Mouse (Mus musculus): Measurements from ENCODE around the gene Gbf1. TPM values are rescaled to one million over a fixed set of nuclear protein-coding genes. Genes with fewer than 3 reads are reported as not detected.

Gbf1 gene
- total and polyA plus RNA-seq, 3 experiments = 23.7 to 400 (median 54.1) TPM

DNA sequence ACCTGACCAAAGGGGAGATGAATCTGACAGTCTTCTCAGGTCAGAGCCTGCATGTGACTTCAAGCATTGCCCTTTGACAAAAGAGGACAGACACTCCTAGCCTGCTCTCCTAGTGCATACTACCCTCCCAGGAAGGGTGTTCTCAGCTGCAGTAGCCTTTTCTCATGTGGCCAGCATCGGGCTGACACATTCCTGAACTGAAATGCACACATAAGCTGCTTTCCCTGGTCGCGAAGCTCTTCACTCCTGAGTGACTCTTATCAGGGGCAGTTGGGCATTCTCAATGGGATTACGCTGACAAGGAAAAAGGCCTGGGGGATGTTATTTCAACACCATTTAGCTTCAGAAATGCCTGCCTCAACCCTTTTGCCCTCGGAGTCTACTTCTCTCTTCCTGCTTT lies 84.3 kb downstream of the Gbf1 start:
- Histone ChIP-seq H3K9me3 (replicated peaks; ENCODE audit: insufficient read depth, low read length) (no peaks in the 10 kb centered on the region), H3K27ac (ENCODE audit: control insufficient read depth, low read depth, low read length) (no peak overlapping the region), H3K36me3 (ENCODE audit: control insufficient read depth in 1 of 2, insufficient read depth in 2 of 2, low read length in 2 of 2) (peaks cover 0 to 2% of the 10 kb centered on the region in 2 experiments; a peak in 2 of 4 replicates), H3K27me3 (ENCODE audit: control insufficient read depth in 1 of 2, insufficient read depth in 2 of 2, low read length in 2 of 2) (no peaks in the 10 kb centered on the region), H3K9ac (ENCODE audit: control insufficient read depth, low read depth, low read length, poor library complexity, severe bottlenecking) (no peak overlapping the region), H3K4me1 (ENCODE audit: control insufficient read depth in 1 of 2, insufficient read depth in 2 of 2, low read length in 2 of 2) (no peaks in the 10 kb centered on the region), H3K4me3 (ENCODE audit: control insufficient read depth in 1 of 2, insufficient read depth in 1 of 2, low read depth in 2 of 2, low read length in 2 of 2) (no peak overlapping the region), H3K79me2 (ENCODE audit: control insufficient read depth, insufficient read depth, low read length, poor library complexity) (0 out of 2 replicates have a peak, but pooled peaks cover 1% of the 10 kb centered on the region)
- no peak for TF ChIP-seq MYC (IDR thresholded peaks at IDR 0.05; ENCODE audit: low read depth, low read length)
- TF ChIP-seq SIN3A (IDR thresholded peaks at IDR 0.05; ENCODE audit: low read length) = no peak
- TF ChIP-seq RCOR1 (IDR thresholded peaks at IDR 0.05; ENCODE audit: low read depth, low read length) = no peak
- TF ChIP-seq MAZ (IDR thresholded peaks at IDR 0.05; ENCODE audit: low read depth, low read length) = no peak
- TF ChIP-seq RAD21 (IDR thresholded peaks at IDR 0.05; ENCODE audit: low read depth, low read length) = no peak
- TF ChIP-seq TCF12 (IDR thresholded peaks at IDR 0.05; ENCODE audit: low read depth, low read length) = no peak
- TF ChIP-seq MXI1 (IDR thresholded peaks at IDR 0.05; ENCODE audit: low read depth, low read length) = no peak
- no peak for TF ChIP-seq TBP (IDR thresholded peaks at IDR 0.05; ENCODE audit: low read depth, low read length)
- TF ChIP-seq BHLHE40 (IDR thresholded peaks at IDR 0.05; ENCODE audit: borderline replicate concordance, low read depth, low read length) = no peak
- TF ChIP-seq HCFC1 (IDR thresholded peaks at IDR 0.05; ENCODE audit: low read depth, low read length) = no peak
- TF ChIP-seq E2F4 (IDR thresholded peaks at IDR 0.05; ENCODE audit: borderline replicate concordance, low read depth, low read length) = no peak
- no peak for DNase-seq (ENCODE audit: low read depth, low spot score)

DNA sequence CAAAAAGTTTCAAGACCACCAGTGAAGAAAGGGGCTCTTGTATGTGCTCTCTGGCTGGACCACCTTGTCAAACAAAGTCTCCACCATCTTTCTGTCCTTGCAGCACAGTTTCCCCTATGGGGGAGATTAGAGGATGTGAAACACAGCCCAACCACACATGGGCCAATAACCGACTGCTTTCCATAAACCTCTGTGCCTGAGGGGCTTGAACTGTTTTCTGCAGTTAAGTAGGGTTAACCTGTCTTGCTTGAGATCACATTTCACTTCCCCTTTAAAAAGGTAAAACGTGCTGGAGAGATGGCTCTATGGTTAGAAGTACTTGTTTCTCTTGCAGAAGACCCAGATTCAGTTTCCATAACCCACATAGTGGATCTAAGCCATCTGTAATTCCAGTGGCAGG lies 87.9 kb downstream of the Gbf1 start:
- Histone ChIP-seq H3K79me2 (ENCODE audit: control insufficient read depth, insufficient read depth, low read length, poor library complexity) (no peaks in the 10 kb centered on the region), H3K4me3 (ENCODE audit: control insufficient read depth in 1 of 2, insufficient read depth in 1 of 2, low read depth in 2 of 2, low read length in 2 of 2) (no peak overlapping the region), H3K27ac (ENCODE audit: control insufficient read depth, low read depth, low read length) (no peak overlapping the region), H3K9me3 (replicated peaks; ENCODE audit: insufficient read depth, low read length) (no peaks in the 10 kb centered on the region), H3K9ac (ENCODE audit: control insufficient read depth, low read depth, low read length, poor library complexity, severe bottlenecking) (no peak overlapping the region), H3K27me3 (ENCODE audit: control insufficient read depth in 1 of 2, insufficient read depth in 2 of 2, low read length in 2 of 2) (no peaks in the 10 kb centered on the region), H3K4me1 (ENCODE audit: control insufficient read depth in 1 of 2, insufficient read depth in 2 of 2, low read length in 2 of 2) (no peaks in the 10 kb centered on the region), H3K36me3 (ENCODE audit: control insufficient read depth in 1 of 2, insufficient read depth in 2 of 2, low read length in 2 of 2) (no peaks in the 10 kb centered on the region)
- TF ChIP-seq MAFK (IDR thresholded peaks at IDR 0.05; ENCODE audit: borderline replicate concordance, low read depth, low read length) (no peak), HCFC1 (IDR thresholded peaks at IDR 0.05; ENCODE audit: low read depth, low read length) (no peak), TAL1 (IDR thresholded peaks at IDR 0.05; ENCODE audit: low read length) (no peak), GABPA (IDR thresholded peaks at IDR 0.05; ENCODE audit: low read depth, low read length) (no peak), E2F4 (IDR thresholded peaks at IDR 0.05; ENCODE audit: borderline replicate concordance, low read depth, low read length) (no peak)
- DNase-seq (ENCODE audit: low read depth, low spot score) = peak; percentile 26

GRCm38 (mm10) chr19:46242416-46242815 lies 90.1 kb downstream of the Gbf1 start:
- Histone ChIP-seq H3K9ac (ENCODE audit: control insufficient read depth, low read depth, low read length, poor library complexity, severe bottlenecking) (no peak overlapping the region), H3K36me3 (ENCODE audit: control insufficient read depth in 1 of 2, insufficient read depth in 2 of 2, low read length in 2 of 2) (peaks cover 0 to 6% of the 10 kb centered on the region in 2 experiments; a peak in 2 of 4 replicates), H3K4me3 (ENCODE audit: control insufficient read depth in 1 of 2, insufficient read depth in 1 of 2, low read depth in 2 of 2, low read length in 2 of 2) (no peak overlapping the region), H3K4me1 (ENCODE audit: control insufficient read depth in 1 of 2, insufficient read depth in 2 of 2, low read length in 2 of 2) (no peaks in the 10 kb centered on the region), H3K9me3 (replicated peaks; ENCODE audit: insufficient read depth, low read length) (no peaks in the 10 kb centered on the region), H3K27ac (ENCODE audit: control insufficient read depth, low read depth, low read length) (no peak overlapping the region), H3K79me2 (ENCODE audit: control insufficient read depth, insufficient read depth, low read length, poor library complexity) (no peaks in the 10 kb centered on the region), H3K27me3 (ENCODE audit: control insufficient read depth in 1 of 2, insufficient read depth in 2 of 2, low read length in 2 of 2) (no peaks in the 10 kb centered on the region)
- peak; percentile 33 for DNase-seq (ENCODE audit: low read depth, low spot score)
- TF ChIP-seq USF2 (IDR thresholded peaks at IDR 0.05; ENCODE audit: borderline replicate concordance in 1 of 2, insufficient read depth in 1 of 2, low read depth in 1 of 2, low read length in 2 of 2) (no peak), ETS1 (IDR thresholded peaks at IDR 0.05; ENCODE audit: low read depth, low read length) (no peak), NRF1 (IDR thresholded peaks at IDR 0.05; ENCODE audit: insufficient read depth, low read depth, low read length, poor library complexity, severe bottlenecking) (no peak), POLR2A (IDR thresholded peaks at IDR 0.05; ENCODE audit: control insufficient read depth in 1 of 2, insufficient read depth in 1 of 2, low read depth in 1 of 2, low read length in 2 of 2, poor library complexity in 1 of 2) (no peak), USF1 (IDR thresholded peaks at IDR 0.05; ENCODE audit: low read depth, low read length) (no peak), GATA1 (IDR thresholded peaks at IDR 0.05; ENCODE audit: low read depth, low read length) (peak; percentile 29; the same call in 1 of the 2 replicates), KAT2A (conservative IDR thresholded peaks at IDR 0.05; ENCODE audit: low read depth, low read length) (no peak), CHD2 (IDR thresholded peaks at IDR 0.05; ENCODE audit: low read length) (no peak), MYC (IDR thresholded peaks at IDR 0.05; ENCODE audit: low read depth, low read length) (no peak), NELFE (IDR thresholded peaks at IDR 0.05; ENCODE audit: low read depth, low read length) (no peak), ZMIZ1 (IDR thresholded peaks at IDR 0.05; ENCODE audit: low read depth, low read length) (no peak), TBP (IDR thresholded peaks at IDR 0.05; ENCODE audit: low read depth, low read length) (no peak), EP300 (IDR thresholded peaks at IDR 0.05; ENCODE audit: low read depth in 1 of 2, low read length in 2 of 2) (0 out of 4 replicates have a peak, but pooled peaks of 1 of the 2 experiments have one; percentile 17), TCF12 (IDR thresholded peaks at IDR 0.05; ENCODE audit: low read depth, low read length) (peak; percentile 26; the same call in 1 of the 2 replicates), ZKSCAN1 (IDR thresholded peaks at IDR 0.05; ENCODE audit: low read depth, low read length) (no peak)

Measured in MEL (cell line).